Mouse (Mus musculus) cerebellum, adult 9-10 months (tissue): ENCODE results near the gene Mtf1.

Source experiments
- DNase-seq: peaks from one replicate; pipeline ENCODE4 v3.0.0; 2022

Gene Mtf1

GRCm38 (mm10) chr4:124801552-124802308, at the start of gene Mtf1:
Gene Mtf1 (plus strand): TSS chr4:124802104.
- DNase-seq: peak; percentile 91

DNA sequence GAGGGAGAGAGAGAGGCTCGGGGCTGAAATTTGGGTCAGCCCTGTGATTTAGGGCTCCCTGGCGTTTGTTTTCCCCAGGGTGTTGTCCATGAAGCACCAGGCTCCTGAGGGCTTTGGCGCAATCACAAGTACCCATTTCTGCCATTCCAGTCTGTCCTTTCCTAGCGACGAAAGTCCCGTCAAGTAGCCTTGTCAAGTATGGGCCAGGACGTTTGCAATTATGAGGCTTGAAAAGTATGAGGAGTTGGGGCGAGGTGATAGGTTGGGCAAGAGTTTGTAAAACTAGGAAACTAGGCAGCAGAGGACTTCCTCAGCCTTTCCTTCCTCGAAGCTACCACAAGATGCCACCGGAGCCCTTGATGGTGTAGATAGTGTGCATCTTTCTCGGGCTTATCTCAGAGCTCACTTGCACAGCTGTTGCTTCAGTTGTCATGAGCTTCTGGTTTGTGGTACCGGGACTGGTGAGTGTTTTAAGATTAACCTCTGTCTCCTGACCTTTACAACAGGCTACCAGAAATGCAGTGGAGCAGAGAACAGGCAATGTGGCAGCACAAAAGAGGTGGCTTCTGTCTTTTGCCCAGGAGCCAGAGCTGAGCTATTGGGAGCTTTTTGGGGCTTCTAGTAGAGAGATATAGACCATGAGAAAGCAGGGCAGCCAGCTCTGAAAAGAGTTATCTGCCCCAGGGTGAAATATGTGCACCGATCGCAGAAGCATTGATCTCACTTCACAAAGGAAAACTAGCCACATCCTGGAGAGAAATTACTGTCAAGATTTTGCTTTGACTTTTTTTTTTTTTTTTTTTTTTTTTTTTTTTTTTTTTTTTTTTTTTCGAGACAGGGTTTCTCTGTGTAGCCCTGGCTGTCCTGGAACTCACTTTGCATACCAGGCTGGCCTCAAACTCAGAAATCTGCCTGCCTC, 49.4 kb upstream of the Mtf1 start:
- DNase-seq: no peak

DNA sequence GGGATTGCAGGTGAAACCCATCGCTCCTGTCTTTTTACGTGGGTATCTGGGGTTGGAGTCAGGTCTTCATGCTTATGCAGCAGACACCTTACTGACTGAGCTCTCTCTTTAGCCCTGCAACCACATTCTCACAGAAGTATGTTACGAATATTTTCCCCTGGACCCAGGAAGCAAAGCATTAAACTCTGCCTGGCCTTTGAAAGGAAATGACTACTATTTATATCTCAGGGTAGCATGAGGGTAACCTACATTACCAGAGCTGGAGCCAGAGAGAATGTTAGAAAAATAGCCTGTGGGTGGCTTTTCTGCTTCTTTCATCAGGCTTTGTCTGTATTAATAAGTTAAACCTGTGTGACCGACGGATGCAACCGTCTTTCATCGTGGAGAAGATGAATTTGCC, 46.4 kb upstream of the Mtf1 start:
- no peak for DNase-seq

DNA sequence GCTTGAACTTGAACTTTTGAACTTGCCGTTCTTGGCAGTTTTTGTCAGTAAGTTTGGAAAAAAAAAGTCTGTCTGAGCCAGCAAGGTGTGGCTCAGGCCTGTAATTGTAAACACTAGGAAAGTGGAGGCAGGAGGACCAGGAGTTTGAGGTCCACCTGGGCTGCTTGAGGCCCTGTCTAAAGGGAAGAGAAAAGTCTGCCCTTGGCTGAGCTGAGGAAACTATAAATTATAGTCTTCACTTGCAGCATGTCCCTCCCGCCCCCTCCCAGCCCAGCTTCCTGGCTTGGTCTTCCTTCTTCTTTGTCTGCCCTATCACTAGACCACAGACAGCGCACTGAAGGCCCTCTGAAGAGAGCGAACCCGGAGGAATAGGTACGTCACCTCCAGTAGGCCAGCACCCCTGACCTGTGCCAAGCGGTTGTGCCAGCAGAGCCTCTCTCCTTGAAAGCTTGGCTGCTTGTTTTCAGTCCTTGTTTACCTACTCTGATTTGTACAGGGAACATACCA, 42.5 kb upstream of the Mtf1 start:
- no peak for DNase-seq

DNA sequence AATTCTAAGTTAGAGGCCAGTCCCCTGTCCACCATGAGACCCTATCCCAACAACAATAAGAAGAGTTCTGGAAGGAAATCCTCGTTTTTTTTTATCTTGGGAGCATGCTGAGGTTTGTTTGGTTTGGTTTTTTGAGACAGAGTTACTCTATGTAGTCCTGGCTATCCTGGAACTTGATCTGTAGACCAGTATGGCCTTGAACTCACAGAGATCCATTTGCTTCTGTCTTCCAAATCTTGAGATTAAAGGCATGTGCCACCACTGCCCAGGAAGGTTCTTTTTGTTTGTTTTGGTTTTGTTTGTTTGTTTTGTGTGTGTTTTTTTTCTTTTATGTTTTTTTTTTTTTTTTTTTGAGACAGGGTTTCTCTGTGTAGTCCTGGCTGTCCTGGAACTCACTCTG, 40.7 kb upstream of the Mtf1 start:
- DNase-seq: no peak

GRCm38 (mm10) chr4:124762858-124763452, 38.9 kb upstream of the Mtf1 start:
- DNase-seq: no peak

GRCm38 (mm10) chr4:124765802-124766565, 35.9 kb upstream of the Mtf1 start:
- DNase-seq: no peak

GRCm38 (mm10) chr4:124766566-124766940, 35.4 kb upstream of the Mtf1 start:
- no peak for DNase-seq

DNA sequence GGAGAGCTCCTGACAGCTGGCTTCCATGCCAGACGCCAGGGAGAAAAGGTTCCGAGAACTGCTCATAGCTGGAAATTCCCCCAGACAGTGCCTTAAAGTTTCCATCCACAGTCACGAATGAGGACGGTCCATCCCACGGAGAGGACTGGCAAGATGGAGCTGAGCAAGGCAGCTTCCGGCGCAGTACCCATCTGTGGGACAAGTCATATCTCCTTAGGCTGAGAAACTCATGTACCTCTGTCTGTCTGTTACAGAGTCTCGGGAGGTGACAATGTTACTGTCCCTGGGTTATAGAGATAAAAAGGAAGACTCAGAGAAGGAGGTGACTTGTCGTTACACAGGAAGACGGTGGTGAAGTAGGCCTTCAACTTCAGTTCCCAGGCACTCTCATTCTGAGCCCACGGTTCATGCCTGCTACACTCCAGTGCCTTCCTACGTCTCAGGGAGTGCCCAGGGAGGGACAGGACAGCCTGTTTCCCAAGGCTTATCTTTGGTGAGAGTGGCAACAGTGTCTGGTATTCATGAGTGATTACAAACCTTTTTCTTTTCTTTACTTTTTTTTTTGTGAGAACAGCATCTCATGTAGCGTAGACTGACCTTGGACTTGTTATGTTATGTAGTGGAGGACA, 32.8 kb upstream of the Mtf1 start:
- DNase-seq: no peak

DNA sequence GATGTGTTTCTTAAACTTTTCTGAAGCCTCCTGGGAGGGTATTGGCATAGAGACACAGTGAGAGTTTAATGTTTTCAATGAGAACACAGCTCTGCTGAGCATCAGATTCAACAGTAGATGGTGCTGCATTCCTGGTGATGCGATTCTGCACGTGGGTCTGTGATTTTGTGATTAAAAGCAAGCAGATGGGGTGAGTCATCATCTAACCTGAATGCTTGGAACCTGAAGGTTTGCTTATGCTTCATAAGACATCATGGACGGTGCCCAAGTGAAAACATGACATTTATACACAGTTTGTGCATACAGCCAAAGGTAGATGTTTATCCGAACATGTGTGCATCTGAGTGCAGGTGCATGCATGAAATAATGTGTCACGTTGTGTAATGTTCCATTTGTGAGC, 31.3 kb upstream of the Mtf1 start:
- peak; percentile 82 for DNase-seq

DNA sequence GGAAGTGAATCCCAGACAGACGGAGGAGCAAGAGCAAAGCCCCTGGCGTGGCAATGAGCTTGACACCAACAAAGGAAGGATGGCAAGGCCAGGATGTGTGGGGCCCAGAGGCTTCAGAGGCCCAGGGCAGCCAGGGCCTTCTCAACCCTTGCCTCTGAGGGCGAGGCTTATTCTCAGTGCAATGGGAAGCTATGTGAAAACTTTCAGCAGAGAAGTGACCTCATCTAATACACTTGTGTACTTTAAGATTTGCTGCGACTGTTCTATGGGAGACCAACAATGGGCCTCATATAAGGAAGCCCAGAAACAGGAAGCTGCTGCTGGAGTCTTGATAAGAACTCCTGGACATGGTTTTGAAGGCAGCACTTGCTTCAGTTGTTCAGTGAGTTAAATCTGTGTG, 29.8 kb upstream of the Mtf1 start:
- DNase-seq: no peak

- no peak for DNase-seq
These were observed 28.5 kb upstream of the Mtf1 start for GRCm38 (mm10) chr4:124773449-124773848.

- DNase-seq: no peak
These were observed 27.9 kb upstream of the Mtf1 start for GRCm38 (mm10) chr4:124773995-124774394.

- DNase-seq: no peak
These were observed 27.5 kb upstream of the Mtf1 start for GRCm38 (mm10) chr4:124774429-124774828.

DNA sequence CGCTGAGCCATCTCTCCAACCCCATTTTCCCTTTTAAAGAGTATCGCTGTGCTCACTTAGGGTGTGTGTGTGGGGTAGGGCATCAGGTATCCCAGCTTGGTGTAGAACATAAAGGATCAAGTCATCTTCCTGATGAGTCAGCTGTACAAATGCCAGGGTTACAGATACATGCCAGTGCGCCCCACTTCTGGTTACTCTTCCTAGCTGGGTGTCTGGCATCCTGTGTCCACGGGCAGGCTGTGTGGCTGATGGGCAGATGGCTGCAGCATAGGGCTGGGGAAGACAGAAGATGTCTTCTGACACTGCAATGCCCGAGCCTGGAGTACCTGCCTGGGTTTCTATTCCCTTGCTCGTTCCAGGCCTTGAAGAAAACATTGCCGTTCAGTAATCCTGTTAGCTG, 20.5 kb upstream of the Mtf1 start:
- DNase-seq: peak; percentile 69

DNA sequence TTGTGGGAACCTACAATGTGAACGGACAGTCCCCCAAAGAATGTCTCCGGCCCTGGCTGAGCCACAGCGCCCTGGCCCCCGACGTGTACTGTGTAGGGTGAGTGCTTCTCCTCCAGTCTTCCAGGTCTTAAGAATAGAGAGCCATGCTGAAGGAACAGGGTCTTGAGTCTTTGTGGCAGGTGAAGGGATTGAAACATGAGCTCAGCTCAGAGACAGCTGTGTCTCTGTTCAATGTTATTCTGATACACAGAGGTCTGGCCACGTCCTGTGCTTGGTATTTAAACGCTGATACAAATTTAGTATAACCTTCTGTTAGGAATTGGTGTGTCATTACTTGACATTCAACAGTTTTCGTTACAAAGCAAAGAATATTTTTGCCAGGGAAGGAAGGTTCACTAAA, 19.5 kb upstream of the Mtf1 start:
- DNase-seq: no peak

GRCm38 (mm10) chr4:124783937-124784336, 18.0 kb upstream of the Mtf1 start:
- no peak for DNase-seq

GRCm38 (mm10) chr4:124790013-124790412, 11.9 kb upstream of the Mtf1 start:
- DNase-seq: no peak

DNA sequence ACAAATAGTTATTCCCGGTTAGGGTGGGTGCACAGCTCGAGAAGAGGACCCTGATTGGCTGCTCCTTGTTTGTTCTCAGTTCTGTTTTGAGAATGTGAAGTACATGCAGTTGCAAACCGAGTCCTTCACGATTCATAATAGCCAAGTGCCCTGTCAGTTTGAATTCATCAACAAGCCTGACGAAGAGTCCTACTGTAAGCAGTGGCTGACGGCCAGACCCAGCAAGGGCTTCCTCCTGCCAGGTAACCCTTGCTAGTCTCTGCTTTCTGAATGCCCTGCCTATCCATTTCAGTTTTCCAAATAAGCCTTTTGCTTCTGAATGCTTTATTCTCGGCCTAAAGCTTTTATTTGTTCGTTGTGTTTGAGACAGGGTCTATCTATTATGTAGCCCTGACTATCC, 9.8 kb upstream of the Mtf1 start:
- peak; percentile 66 for DNase-seq

GRCm38 (mm10) chr4:124796141-124796540, 5.8 kb upstream of the Mtf1 start:
- DNase-seq: no peak

DNA sequence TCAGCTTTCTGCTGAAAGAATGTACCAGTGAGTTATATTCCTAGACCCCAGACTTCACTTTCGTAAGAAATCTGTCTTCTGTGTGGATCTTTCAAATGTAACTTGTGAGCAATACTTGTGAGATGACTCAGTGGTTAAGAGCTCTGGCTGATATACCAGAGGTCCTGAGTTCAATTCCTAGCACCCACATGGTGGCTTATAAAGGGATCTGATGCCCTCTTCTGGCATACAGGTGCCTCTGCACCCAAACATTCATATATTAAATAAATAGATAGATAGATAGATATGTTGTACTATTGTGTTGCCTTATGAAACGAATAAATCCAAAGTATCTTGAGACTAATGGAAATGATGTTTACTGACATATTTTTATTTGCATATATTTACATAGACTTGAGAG, 5.0 kb upstream of the Mtf1 start:
- no peak for DNase-seq
